8 mouse cellular contexts compared by ENCODE assay signal in genomic region chrX:6922165-6922564, GRCm38 (mm10).
DNase-seq lines count a peak whose midpoint lies in the region; ATAC-seq lines count a peak whose summit lies in the region.

No protein-coding gene starts in this region.

- WGBS in kidney, embryonic 15.5 days: 59% methylated on average over 5 of the region's 5 CpGs
- WGBS in midbrain, embryonic 10.5 days: 81% methylated on average over 5 of the region's 5 CpGs

- H3K36me3 ChIP-seq in kidney, embryonic 15.5 days: no peaks in the 10 kb centered on the region
- H3K36me3 ChIP-seq in midbrain, embryonic 10.5 days: no peaks in the 10 kb centered on the region

- H3K4me1 ChIP-seq in kidney, embryonic 15.5 days: no peaks in the 10 kb centered on the region
- no peaks in the 10 kb centered on the region for H3K4me1 ChIP-seq in midbrain, embryonic 10.5 days

- H3K4me3 ChIP-seq in kidney, embryonic 15.5 days (replicated peaks): no peak overlapping the region
- no peak overlapping the region for H3K4me3 ChIP-seq in midbrain, embryonic 10.5 days

- no peak for ATAC-seq in kidney, embryonic 15.5 days (replicated peaks; ENCODE audit: low FRiP score)

- H3K27me3 ChIP-seq in kidney, embryonic 15.5 days: no peaks in the 10 kb centered on the region
- H3K27me3 ChIP-seq in midbrain, embryonic 10.5 days (ENCODE audit: low read depth, poor library complexity, severe bottlenecking): no peaks in the 10 kb centered on the region

- peak; percentile 6 for DNase-seq in kidney, postnatal 10 days
- peak; percentile 1 for DNase-seq in CD4-positive helper T cell, adult 2 months (ENCODE audit: low read depth, low spot score)
- peak; percentile 20 for DNase-seq in adrenal gland, postnatal 14 days
- peak; percentile 7 for DNase-seq in lung, postnatal 10 days
- DNase-seq in midbrain, embryonic 10.5 days (ENCODE audit: low spot score): no peak
- no peak for DNase-seq in right cerebral cortex, postnatal 36 days (ENCODE audit: low spot score in 2 of 2)
- no peak for DNase-seq in urinary bladder, adult 2 months (ENCODE audit: low spot score)

- H3K4me2 ChIP-seq in kidney, embryonic 15.5 days: no peak overlapping the region

- no peak overlapping the region for H3K27ac ChIP-seq in kidney, embryonic 15.5 days
- H3K27ac ChIP-seq in midbrain, embryonic 10.5 days (replicated peaks): no peak overlapping the region

- H3K9ac ChIP-seq in kidney, embryonic 15.5 days: no peak overlapping the region

- no peaks in the 10 kb centered on the region for H3K9me3 ChIP-seq in kidney, embryonic 15.5 days (replicated peaks)
- no peaks in the 10 kb centered on the region for H3K9me3 ChIP-seq in midbrain, embryonic 10.5 days (replicated peaks)

Comparison
In these comparisons a context has a peak if more than half of its experiments do, and no peak if none do; other contexts are left out.
1. DNase-seq: peak in kidney, postnatal 10 days (single experiment), CD4-positive helper T cell, adult 2 months (single experiment), adrenal gland, postnatal 14 days (single experiment) and lung, postnatal 10 days (single experiment); none in midbrain, embryonic 10.5 days (single experiment), right cerebral cortex, postnatal 36 days (0 of 2) and urinary bladder, adult 2 months (single experiment).